ENCODE assay signal across 28 mouse cellular contexts in genomic region chr14:91020099-91020498, GRCm38 (mm10).
"Had no signal": no experiment of that assay in that cellular context is flagged by ENCODE, and none has a peak within 500 bp of the region (broad histone marks: within the 10 kb centered on the region; RNA-seq: fewer than 3 reads in every experiment).

No protein-coding gene starts in this region.

- H3K4me3 ChIP-seq: embryonic facial prominence, embryonic 10.5 days; embryonic facial prominence, embryonic 12.5 days; embryonic facial prominence, embryonic 13.5 days; embryonic facial prominence, embryonic 15.5 days; erythroblast, embryonic 14.5 days; forebrain, embryonic 10.5 days; forebrain, embryonic 12.5 days; forebrain, embryonic 13.5 days; forebrain, embryonic 15.5 days; gastrocnemius, adult 2 months had no signal

- H3K4me2 ChIP-seq: embryonic facial prominence, embryonic 12.5 days; embryonic facial prominence, embryonic 13.5 days; embryonic facial prominence, embryonic 15.5 days; forebrain, embryonic 12.5 days; forebrain, embryonic 13.5 days; forebrain, embryonic 15.5 days had no signal

- H3K9me3 ChIP-seq: embryonic facial prominence, embryonic 10.5 days; embryonic facial prominence, embryonic 12.5 days; embryonic facial prominence, embryonic 13.5 days; embryonic facial prominence, embryonic 15.5 days; forebrain, embryonic 10.5 days; forebrain, embryonic 12.5 days; forebrain, embryonic 13.5 days; forebrain, embryonic 15.5 days had no signal

- H3K27me3 ChIP-seq: embryonic facial prominence, embryonic 12.5 days; embryonic facial prominence, embryonic 13.5 days; embryonic facial prominence, embryonic 15.5 days; forebrain, embryonic 12.5 days; forebrain, embryonic 13.5 days; forebrain, embryonic 15.5 days had no signal

- H3K36me3 ChIP-seq: embryonic facial prominence, embryonic 10.5 days; embryonic facial prominence, embryonic 12.5 days; embryonic facial prominence, embryonic 13.5 days; embryonic facial prominence, embryonic 15.5 days; forebrain, embryonic 10.5 days; forebrain, embryonic 12.5 days; forebrain, embryonic 15.5 days had no signal

- H3K9ac ChIP-seq: embryonic facial prominence, embryonic 12.5 days; embryonic facial prominence, embryonic 13.5 days; embryonic facial prominence, embryonic 15.5 days; forebrain, embryonic 12.5 days; forebrain, embryonic 13.5 days; forebrain, embryonic 15.5 days; forebrain, postnatal 0 days had no signal

- DNase-seq: cerebellum, adult 2 months; cerebellum, adult 8-10 months; cerebellum, adult 9-10 months; cerebellum, adult 9-11 months; cerebellum, postnatal 10 days; cerebellum, postnatal 14 days; cerebellum, postnatal 25 days; cerebellum, postnatal 36 days; embryo, embryonic 11 days; forebrain, postnatal 0 days; gastrocnemius, adult 2 months; gastrocnemius, postnatal 10 days; gastrocnemius, postnatal 14 days; gastrocnemius, postnatal 25 days; gastrocnemius, postnatal 36 days; heart, adult 11 months; heart, adult 18-20 months had no signal

- H3K4me1 ChIP-seq: embryonic facial prominence, embryonic 10.5 days; embryonic facial prominence, embryonic 12.5 days; embryonic facial prominence, embryonic 13.5 days; embryonic facial prominence, embryonic 15.5 days; forebrain, embryonic 10.5 days; forebrain, embryonic 12.5 days; forebrain, embryonic 13.5 days; forebrain, embryonic 15.5 days had no signal

- ATAC-seq: forebrain, embryonic 13.5 days; forebrain, embryonic 14.5 days; forebrain, embryonic 15.5 days; forebrain, embryonic 16.5 days; forebrain, postnatal 0 days had no signal

- H3K27ac ChIP-seq: embryonic facial prominence, embryonic 10.5 days; embryonic facial prominence, embryonic 12.5 days; embryonic facial prominence, embryonic 13.5 days; embryonic facial prominence, embryonic 15.5 days; forebrain, embryonic 10.5 days; forebrain, embryonic 12.5 days; forebrain, embryonic 13.5 days; forebrain, embryonic 15.5 days; gastrocnemius, adult 2 months had no signal
